Mouse (Mus musculus) stomach, postnatal 0 days (tissue): ENCODE data around the gene Pfkfb4. TPM values are rescaled to one million over a fixed set of nuclear protein-coding genes. Genes with fewer than 3 reads are reported as not detected.

Experiments
- ATAC-seq: fragments of 200-750 bp; cut with Nextera tagmentation; 2 replicates; pipeline ENCODE4 v1.8.0; 2017; ENCODE audit not compliant: low FRiP score, low TSS enrichment
- DNase-seq: peaks from one replicate; pipeline ENCODE4 v3.0.0-alpha.2; 2016; ENCODE audit warnings: low spot score
- H3K27ac ChIP-seq: fragments of 300-500 bp; sonication (generic); replicated peaks from 2 replicates; pipeline ENCODE4 v1.5.1; 2014; ENCODE audit warnings: mild to moderate bottlenecking, control low read depth
- H3K27me3 ChIP-seq: fragments of 300-500 bp; sonication (generic); 2 replicates; pipeline ENCODE4 v1.6.1; 2014; ENCODE audit warnings: low read length; ENCODE audit not compliant: control insufficient read depth, insufficient read depth
- H3K36me3 ChIP-seq: fragments of 300-500 bp; sonication (generic); 2 replicates; pipeline ENCODE4 v1.6.1; 2014; ENCODE audit warnings: low read length, mixed read lengths; ENCODE audit not compliant: control insufficient read depth, insufficient read depth
- H3K4me1 ChIP-seq: fragments of 300-500 bp; sonication (generic); replicated peaks from 2 replicates; pipeline ENCODE4 v1.6.1; 2014; ENCODE audit warnings: antibody characterized with exemption; ENCODE audit not compliant: control insufficient read depth, insufficient read depth
- H3K4me2 ChIP-seq: fragments of 300-500 bp; sonication (generic); replicated peaks from 2 replicates; pipeline ENCODE4 v1.6.1; 2014; ENCODE audit warnings: low read depth, mild to moderate bottlenecking, control low read depth, moderate library complexity
- H3K4me3 ChIP-seq: fragments of 300-500 bp; sonication (generic); 2 replicates; pipeline ENCODE4 v1.5.1; 2014; ENCODE audit warnings: low read depth, low read length, control low read depth
- H3K9ac ChIP-seq: fragments of 300-500 bp; sonication (generic); 2 replicates; pipeline ENCODE4 v1.6.1; 2014; ENCODE audit warnings: mild to moderate bottlenecking, low read length, control low read depth, mixed read lengths
- H3K9me3 ChIP-seq: fragments of 300-500 bp; sonication (generic); 2 replicates; pipeline ENCODE4 v1.6.1; 2016; ENCODE audit warnings: low read length; ENCODE audit not compliant: control insufficient read depth
- CTCF ChIP-seq: IDR thresholded peaks from 2 replicates; pipeline ENCODE4 v1.5.1; 2016; ENCODE audit warnings: antibody characterized with exemption, low read depth, mild to moderate bottlenecking, moderate library complexity
- EP300 ChIP-seq: optimal IDR thresholded peaks from 2 replicates; pipeline ENCODE3; 2016; ENCODE audit warnings: antibody characterized with exemption
- WGBS: fragments of 180-500 bp; shearing (Covaris S2); extraction: QIAGEN DNeasy Blood & Tissue Kit; methylation state at CpG from one replicate; pipeline ENCODE4 v1.1.7; 2014; 5-methylcytosine and 5-hydroxymethylcytosine counted together
- polyA plus RNA-seq: library from polyadenylated mRNA; unstranded; fragments of >200 nt; fragmentation: Nextera tagmentation; extraction: Ambion mirVana; gene quantifications from 2 replicates; pipeline ENCODE4 v1.2.1, GENCODE M21; 2015

Pfkfb4 gene
- polyA plus RNA-seq, 1 experiment from 2014 or later = 10.3 TPM

- H3K4me2 ChIP-seq = 0 out of 2 replicates have a peak overlapping the region, but pooled peaks have one; percentile 6
- no peak overlapping the region for H3K4me3 ChIP-seq
- no peaks in the 10 kb centered on the region for H3K36me3 ChIP-seq
- DNase-seq (no peak), ATAC-seq (no peak)
- H3K9ac ChIP-seq = no peak overlapping the region
- TF ChIP-seq EP300 (no peak), CTCF (no peak)
- WGBS = 61% methylated on average over 4 of the region's 4 CpGs
- H3K27me3 ChIP-seq = no peaks in the 10 kb centered on the region
- H3K4me1 ChIP-seq = 0 out of 2 replicates have a peak, but pooled peaks cover 4% of the 10 kb centered on the region
- H3K9me3 ChIP-seq = no peaks in the 10 kb centered on the region
- H3K27ac ChIP-seq = peak overlapping the region; percentile 96
Observed at GRCm38 (mm10) chr9:108989802-108990461, 1.6 kb upstream of the Pfkfb4 start.

- ATAC-seq = no peak
- Histone ChIP-seq H3K9me3 (no peaks in the 10 kb centered on the region), H3K4me3 (no peak overlapping the region), H3K4me2 (peak overlapping the region; percentile 5; the same call in 1 of the 2 replicates), H3K36me3 (no peaks in the 10 kb centered on the region), H3K9ac (no peak overlapping the region), H3K4me1 (0 out of 2 replicates have a peak, but pooled peaks cover 4% of the 10 kb centered on the region), H3K27ac (peak overlapping the region; percentile 96), H3K27me3 (no peaks in the 10 kb centered on the region)
- 62% methylated on average over 7 of the region's 7 CpGs for WGBS
- no peak for DNase-seq
- TF ChIP-seq EP300 (no peak), CTCF (no peak)
Observed at GRCm38 (mm10) chr9:108990462-108990820, 1.1 kb upstream of the Pfkfb4 start.

GRCm38 (mm10) chr9:108992085-108992469 lies 499 bp downstream of the Pfkfb4 start:
- peak overlapping the region; percentile 5; the same call in 1 of the 2 replicates for H3K27ac ChIP-seq
- 0 out of 2 replicates have a peak, but pooled peaks cover 4% of the 10 kb centered on the region for H3K4me1 ChIP-seq
- H3K9me3 ChIP-seq = no peaks in the 10 kb centered on the region
- TF ChIP-seq EP300 = no peak
- no peak for TF ChIP-seq CTCF
- peak; percentile 3 for ATAC-seq
- H3K27me3 ChIP-seq = no peaks in the 10 kb centered on the region
- no peaks in the 10 kb centered on the region for H3K36me3 ChIP-seq
- H3K4me3 ChIP-seq = peak overlapping the region; percentile 54
- H3K4me2 ChIP-seq = peak overlapping the region; percentile 77
- peak overlapping the region; percentile 60 for H3K9ac ChIP-seq
- no peak for DNase-seq
- 12% methylated on average over 18 of the region's 18 CpGs for whole genome bisulfite sequencing

GRCm38 (mm10) chr9:108992620-108993361 lies 1.2 kb downstream of the Pfkfb4 start:
- Histone ChIP-seq H3K27ac (no peak overlapping the region), H3K9ac (no peak overlapping the region), H3K27me3 (no peaks in the 10 kb centered on the region), H3K36me3 (no peaks in the 10 kb centered on the region), H3K9me3 (no peaks in the 10 kb centered on the region), H3K4me3 (no peak overlapping the region; the same call in 1 of the 2 replicates), H3K4me1 (0 out of 2 replicates have a peak, but pooled peaks cover 4% of the 10 kb centered on the region), H3K4me2 (peak overlapping the region; percentile 77)
- TF ChIP-seq CTCF (no peak), EP300 (no peak)
- 74% methylated on average over 9 of the region's 9 CpGs for whole genome bisulfite sequencing
- ATAC-seq (no peak), DNase-seq (no peak)

- Histone ChIP-seq H3K9me3 (no peaks in the 10 kb centered on the region), H3K27ac (no peak overlapping the region), H3K4me3 (no peak overlapping the region), H3K4me2 (no peak overlapping the region), H3K9ac (peak overlapping the region; percentile 13; the same call in 1 of the 2 replicates), H3K4me1 (no peaks in the 10 kb centered on the region), H3K27me3 (no peaks in the 10 kb centered on the region), H3K36me3 (no peaks in the 10 kb centered on the region)
- DNase-seq (no peak), ATAC-seq (no peak)
- 64% methylated on average over 9 of the region's 9 CpGs for WGBS
- TF ChIP-seq CTCF (no peak), EP300 (no peak)
Observed at GRCm38 (mm10) chr9:108996411-108996810, 4.8 kb downstream of the Pfkfb4 start.
